Mouse (Mus musculus) thymus, adult 2 months (tissue): ENCODE measurements around the gene Nvl.

Source experiments
- CTCF ChIP-seq: fragments of 200-500 bp; IDR thresholded peaks from 2 replicates; pipeline ENCODE4 v1.5.1; 2012; ENCODE audit warnings: mild to moderate bottlenecking, control low read depth, low read length, moderate library complexity, borderline replicate concordance; ENCODE audit not compliant: control insufficient read depth, poor library complexity, insufficient read depth; ENCODE audit errors: extremely low read depth
- POLR2A ChIP-seq: fragments of 200-500 bp; IDR thresholded peaks from 2 replicates; pipeline ENCODE4 v1.6.1; 2012; ENCODE audit warnings: mild to moderate bottlenecking, low read length, control low read depth, moderate library complexity; ENCODE audit not compliant: control insufficient read depth, poor library complexity, insufficient read depth; ENCODE audit errors: extremely low read depth

DNA sequence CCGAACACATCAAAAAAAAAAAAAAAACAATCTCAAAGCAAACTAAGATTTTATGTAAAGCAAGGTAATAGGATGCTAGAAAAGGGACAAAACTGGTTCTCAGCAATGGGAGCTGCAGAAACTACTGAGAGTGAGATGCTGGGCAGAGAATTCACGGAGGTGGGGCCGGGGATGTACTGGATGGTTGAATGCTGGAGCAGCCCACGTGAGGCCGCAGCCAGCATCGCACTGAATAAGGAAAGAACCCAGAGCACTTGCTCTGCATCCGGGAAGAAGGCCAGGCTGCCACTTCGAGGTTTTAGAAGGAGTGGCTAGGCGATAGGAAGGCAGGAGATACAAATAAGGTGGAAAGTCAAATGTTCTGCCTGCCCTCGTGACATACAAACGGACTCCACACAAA is 74.3 kb downstream of the Nvl start:
- no peak for TF ChIP-seq POLR2A
- no peak for TF ChIP-seq CTCF
